Mouse (Mus musculus): ENCODE data around the gene Cdyl. TPM values are rescaled to one million over a fixed set of nuclear protein-coding genes. Genes with fewer than 3 reads are reported as not detected.
A peak's percentile ranks its signal among the peaks of the same experiment; 100 is the strongest.

Gene Cdyl
- polyA plus RNA-seq, 1 experiment from 2014 or later: 10.3 TPM

GRCm38 (mm10) chr13:35773763-35774162 is 114.1 kb downstream of the Cdyl start:
- no peaks in the 10 kb centered on the region for H3K36me3 ChIP-seq
- 0 out of 2 replicates have a peak, but pooled peaks cover 2% of the 10 kb centered on the region for H3K4me1 ChIP-seq (replicated peaks)
- no peak overlapping the region for H3K9ac ChIP-seq
- no peak overlapping the region for H3K27ac ChIP-seq
- H3K9me3 ChIP-seq: no peaks in the 10 kb centered on the region
- H3K27me3 ChIP-seq (replicated peaks): no peaks in the 10 kb centered on the region
- H3K4me3 ChIP-seq (replicated peaks): no peak overlapping the region
- no peak overlapping the region for H3K4me2 ChIP-seq (replicated peaks)
- ATAC-seq: 0 out of 2 replicates have a peak, but pooled peaks have one; percentile 36
- WGBS: 57% methylated on average over 7 of the region's 7 CpGs

GRCm38 (mm10) chr13:35776123-35776522 is 116.5 kb downstream of the Cdyl start:
- H3K36me3 ChIP-seq: no peaks in the 10 kb centered on the region
- no peak for ATAC-seq
- no peak overlapping the region for H3K27ac ChIP-seq
- WGBS: 85% methylated on average over 7 of the region's 7 CpGs
- no peak overlapping the region for H3K4me2 ChIP-seq (replicated peaks)
- H3K27me3 ChIP-seq (replicated peaks): no peaks in the 10 kb centered on the region
- no peaks in the 10 kb centered on the region for H3K9me3 ChIP-seq
- no peak overlapping the region for H3K9ac ChIP-seq
- 0 out of 2 replicates have a peak, but pooled peaks cover 2% of the 10 kb centered on the region for H3K4me1 ChIP-seq (replicated peaks)
- H3K4me3 ChIP-seq (replicated peaks): no peak overlapping the region

- no peak for ATAC-seq
- WGBS: 81% methylated on average over 3 of the region's 3 CpGs
- Histone ChIP-seq H3K9ac (no peak overlapping the region), H3K27ac (no peak overlapping the region), H3K4me1 (replicated peaks) (peaks cover 3% of the 10 kb centered on the region), H3K27me3 (replicated peaks) (no peaks in the 10 kb centered on the region), H3K9me3 (no peaks in the 10 kb centered on the region), H3K36me3 (no peaks in the 10 kb centered on the region), H3K4me2 (replicated peaks) (no peak overlapping the region), H3K4me3 (replicated peaks) (no peak overlapping the region)
Observed at GRCm38 (mm10) chr13:35780714-35781113, 121.1 kb downstream of the Cdyl start.

GRCm38 (mm10) chr13:35781755-35782154 is 122.1 kb downstream of the Cdyl start:
- no peak overlapping the region for H3K4me2 ChIP-seq (replicated peaks)
- H3K36me3 ChIP-seq: no peaks in the 10 kb centered on the region
- H3K9me3 ChIP-seq: no peaks in the 10 kb centered on the region
- H3K27me3 ChIP-seq (replicated peaks): no peaks in the 10 kb centered on the region
- no peak overlapping the region for H3K27ac ChIP-seq
- 78% methylated on average over 3 of the region's 3 CpGs for whole genome bisulfite sequencing
- no peak overlapping the region for H3K4me3 ChIP-seq (replicated peaks)
- no peak overlapping the region for H3K9ac ChIP-seq
- peaks cover 3% of the 10 kb centered on the region for H3K4me1 ChIP-seq (replicated peaks)
- no peak for ATAC-seq

- WGBS: 76% methylated on average over 2 of the region's 2 CpGs
- H3K4me2 ChIP-seq (replicated peaks): no peak overlapping the region
- no peak overlapping the region for H3K9ac ChIP-seq
- no peaks in the 10 kb centered on the region for H3K9me3 ChIP-seq
- H3K27ac ChIP-seq: no peak overlapping the region
- H3K4me1 ChIP-seq (replicated peaks): peaks cover 3% of the 10 kb centered on the region
- no peaks in the 10 kb centered on the region for H3K27me3 ChIP-seq (replicated peaks)
- ATAC-seq: peak; percentile 68
- H3K36me3 ChIP-seq: no peaks in the 10 kb centered on the region
- no peak overlapping the region for H3K4me3 ChIP-seq (replicated peaks)
Observed at GRCm38 (mm10) chr13:35782949-35783348, 123.3 kb downstream of the Cdyl start.

GRCm38 (mm10) chr13:35783576-35783975 is 123.9 kb downstream of the Cdyl start:
- peaks cover 3% of the 10 kb centered on the region for H3K4me1 ChIP-seq (replicated peaks)
- H3K9ac ChIP-seq: no peak overlapping the region
- H3K4me2 ChIP-seq (replicated peaks): no peak overlapping the region
- no peaks in the 10 kb centered on the region for H3K27me3 ChIP-seq (replicated peaks)
- no peaks in the 10 kb centered on the region for H3K36me3 ChIP-seq
- H3K27ac ChIP-seq: no peak overlapping the region
- H3K4me3 ChIP-seq (replicated peaks): no peak overlapping the region
- WGBS: 79% methylated on average over 6 of the region's 6 CpGs
- no peak for ATAC-seq
- H3K9me3 ChIP-seq: no peaks in the 10 kb centered on the region

- H3K27me3 ChIP-seq (replicated peaks): no peaks in the 10 kb centered on the region
- peaks cover 3% of the 10 kb centered on the region for H3K4me1 ChIP-seq (replicated peaks)
- no peak overlapping the region for H3K4me2 ChIP-seq (replicated peaks)
- no peak overlapping the region for H3K27ac ChIP-seq
- no peak for ATAC-seq
- no peaks in the 10 kb centered on the region for H3K9me3 ChIP-seq
- 89% methylated on average over 4 of the region's 4 CpGs for WGBS
- no peaks in the 10 kb centered on the region for H3K36me3 ChIP-seq
- H3K4me3 ChIP-seq (replicated peaks): no peak overlapping the region
- H3K9ac ChIP-seq: no peak overlapping the region
Observed at GRCm38 (mm10) chr13:35784281-35784680, 124.6 kb downstream of the Cdyl start.

GRCm38 (mm10) chr13:35785330-35785939 is 125.8 kb downstream of the Cdyl start:
- no peak for ATAC-seq
- H3K9ac ChIP-seq: no peak overlapping the region
- no peak overlapping the region for H3K27ac ChIP-seq
- H3K9me3 ChIP-seq: no peaks in the 10 kb centered on the region
- H3K27me3 ChIP-seq (replicated peaks): no peaks in the 10 kb centered on the region
- peaks cover 3% of the 10 kb centered on the region for H3K4me1 ChIP-seq (replicated peaks)
- H3K36me3 ChIP-seq: no peaks in the 10 kb centered on the region
- no peak overlapping the region for H3K4me2 ChIP-seq (replicated peaks)
- WGBS: 78% methylated on average over 5 of the region's 5 CpGs
- no peak overlapping the region for H3K4me3 ChIP-seq (replicated peaks)

- Histone ChIP-seq H3K4me1 (replicated peaks) (peaks cover 3% of the 10 kb centered on the region), H3K27ac (no peak overlapping the region), H3K9me3 (no peaks in the 10 kb centered on the region), H3K4me2 (replicated peaks) (no peak overlapping the region), H3K4me3 (replicated peaks) (no peak overlapping the region), H3K27me3 (replicated peaks) (no peaks in the 10 kb centered on the region), H3K36me3 (no peaks in the 10 kb centered on the region), H3K9ac (no peak overlapping the region)
- no peak for ATAC-seq
- WGBS: 89% methylated on average over 6 of the region's 6 CpGs
Observed at GRCm38 (mm10) chr13:35786726-35787399, 127.2 kb downstream of the Cdyl start.

- no peak overlapping the region for H3K4me2 ChIP-seq (replicated peaks)
- H3K36me3 ChIP-seq: no peaks in the 10 kb centered on the region
- ATAC-seq: no peak
- 85% methylated on average over 4 of the region's 4 CpGs for WGBS
- H3K9me3 ChIP-seq: no peaks in the 10 kb centered on the region
- H3K27me3 ChIP-seq (replicated peaks): no peaks in the 10 kb centered on the region
- H3K4me1 ChIP-seq (replicated peaks): no peaks in the 10 kb centered on the region
- no peak overlapping the region for H3K4me3 ChIP-seq (replicated peaks)
- no peak overlapping the region for H3K9ac ChIP-seq
- no peak overlapping the region for H3K27ac ChIP-seq
Observed at GRCm38 (mm10) chr13:35789577-35789976, 129.9 kb downstream of the Cdyl start.

- Histone ChIP-seq H3K4me1 (replicated peaks) (no peaks in the 10 kb centered on the region; the same call in 1 of the 2 replicates), H3K4me3 (replicated peaks) (no peak overlapping the region), H3K27ac (no peak overlapping the region), H3K36me3 (no peaks in the 10 kb centered on the region), H3K27me3 (replicated peaks) (no peaks in the 10 kb centered on the region), H3K4me2 (replicated peaks) (no peak overlapping the region), H3K9ac (no peak overlapping the region), H3K9me3 (no peaks in the 10 kb centered on the region)
- no peak for ATAC-seq
- 69% methylated on average over 4 of the region's 4 CpGs for WGBS
Observed at GRCm38 (mm10) chr13:35790431-35790830, 130.8 kb downstream of the Cdyl start.

- WGBS: 55% methylated on average over 7 of the region's 7 CpGs
- H3K27ac ChIP-seq: no peak overlapping the region
- H3K4me1 ChIP-seq (replicated peaks): peaks cover 3% of the 10 kb centered on the region; the same call in 1 of the 2 replicates
- no peak overlapping the region for H3K9ac ChIP-seq
- no peaks in the 10 kb centered on the region for H3K36me3 ChIP-seq
- ATAC-seq: no peak
- no peak overlapping the region for H3K4me2 ChIP-seq (replicated peaks)
- H3K27me3 ChIP-seq (replicated peaks): no peaks in the 10 kb centered on the region
- H3K9me3 ChIP-seq: no peaks in the 10 kb centered on the region
- no peak overlapping the region for H3K4me3 ChIP-seq (replicated peaks)
Observed at GRCm38 (mm10) chr13:35794309-35794708, 134.7 kb downstream of the Cdyl start.

- no peak overlapping the region for H3K9ac ChIP-seq
- 81% methylated on average over 4 of the region's 4 CpGs for WGBS
- H3K27me3 ChIP-seq (replicated peaks): no peaks in the 10 kb centered on the region
- H3K4me1 ChIP-seq (replicated peaks): peaks cover 3% of the 10 kb centered on the region; the same call in 1 of the 2 replicates
- no peak overlapping the region for H3K4me3 ChIP-seq (replicated peaks)
- H3K9me3 ChIP-seq: no peaks in the 10 kb centered on the region
- no peak overlapping the region for H3K27ac ChIP-seq
- ATAC-seq: no peak
- no peak overlapping the region for H3K4me2 ChIP-seq (replicated peaks)
- H3K36me3 ChIP-seq: no peaks in the 10 kb centered on the region
Observed at GRCm38 (mm10) chr13:35794774-35795173, 135.1 kb downstream of the Cdyl start.

Data from intestine, embryonic 15.5 days (tissue).